Mouse (Mus musculus) duodenum, adult 2 months (tissue): ENCODE results near the gene Tmem161b. TPM values are rescaled to one million over a fixed set of nuclear protein-coding genes. Genes with fewer than 3 reads are reported as not detected.

Experiments used
- polyA plus RNA-seq: library from polyadenylated mRNA; depleted of rRNA; stranded (reverse); fragments of >200 nt; gene quantifications from 2 replicates; pipeline ENCODE4 v1.2.3, GENCODE M21; 2012; ENCODE audit warnings: low replicate concordance; rRNA removed

The Tmem161b gene
- 2.0 and 2.7 TPM in 2 replicates for polyA plus RNA-seq

DNA sequence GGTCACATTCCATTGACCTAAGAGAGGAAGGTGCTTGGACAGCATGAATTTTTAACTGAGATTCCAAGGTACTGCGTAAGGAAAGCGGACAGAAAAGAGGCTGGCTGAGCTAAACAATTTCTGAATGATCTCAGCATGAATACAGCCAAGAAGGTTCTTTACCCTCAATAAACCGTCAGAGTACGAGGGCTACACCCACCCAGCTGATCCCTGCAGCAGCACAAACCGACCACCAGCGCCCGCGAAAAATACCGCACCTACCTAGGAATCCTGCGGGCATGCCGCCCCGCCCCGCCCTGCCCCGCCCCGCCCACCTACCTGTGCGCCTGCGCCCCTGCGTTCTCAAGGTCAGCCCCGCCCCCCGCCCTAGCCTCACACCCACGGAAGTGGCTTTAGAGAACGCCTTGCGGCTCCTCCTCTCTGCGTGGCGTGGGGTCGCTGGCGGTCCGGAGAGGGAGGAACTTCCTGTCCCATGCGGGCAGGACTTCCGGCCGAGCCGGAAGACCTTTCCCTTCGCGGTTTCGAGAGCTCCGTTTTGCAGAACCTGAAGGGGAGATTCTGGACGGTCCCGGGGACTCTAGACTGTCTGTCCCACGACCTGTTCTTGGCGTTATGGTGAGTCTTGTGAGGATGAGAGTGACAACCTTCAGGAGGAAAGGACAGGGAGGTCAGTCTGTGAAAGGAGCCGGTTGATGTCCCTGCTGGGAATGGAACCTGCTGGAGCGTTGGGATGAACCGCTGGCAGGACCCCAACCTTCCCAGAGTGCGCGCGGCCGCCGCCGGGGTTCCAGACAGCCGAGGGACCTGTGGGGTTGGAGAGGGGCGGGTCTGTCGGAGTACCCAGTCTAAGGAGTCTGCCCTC, at the start of gene Tmem161b:
Tmem161b (plus strand) TSS at position 477 of the 862 bp plus-strand sequence.

